16 mouse cellular contexts compared by ENCODE assay signal in the genomic region with DNA sequence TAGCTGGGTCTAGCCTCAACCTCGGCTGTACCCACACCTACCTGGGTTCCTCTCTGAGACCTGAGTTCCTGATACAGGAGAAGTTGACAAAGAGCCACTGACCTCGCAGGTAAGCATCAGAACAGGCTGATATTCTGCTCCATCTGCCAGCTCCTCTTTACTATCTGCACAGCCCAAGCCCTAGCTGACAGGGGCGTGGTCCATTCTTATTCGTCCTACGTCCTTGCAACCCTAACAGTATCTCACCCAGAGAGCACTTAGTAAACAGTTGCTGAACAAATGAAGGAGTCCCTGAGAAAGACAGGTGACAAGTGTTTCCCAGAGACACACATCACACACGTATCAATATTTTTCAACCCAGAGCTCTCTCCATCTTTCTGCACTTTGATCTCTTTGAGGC. TPM values are rescaled to one million over a fixed set of nuclear protein-coding genes. Genes with fewer than 3 reads are reported as not detected.
"Had no signal": no experiment of that assay in that cellular context is flagged by ENCODE, and none has a peak within 500 bp of the region (broad histone marks: within the 10 kb centered on the region; RNA-seq: fewer than 3 reads in every experiment).

No protein-coding gene starts in this region.

- H3K27me3 ChIP-seq: limb, embryonic 13.5 days had no signal

- H3K4me3 ChIP-seq: layer of hippocampus, adult 2 months; limb, embryonic 13.5 days; midbrain, embryonic 10.5 days; myocyte had no signal

- H3K4me2 ChIP-seq: limb, embryonic 13.5 days had no signal

- H3K27ac ChIP-seq: layer of hippocampus, adult 2 months; limb, embryonic 13.5 days; midbrain, embryonic 10.5 days had no signal

- DNase-seq: kidney, adult 18-20 months; kidney, postnatal 10 days; kidney, postnatal 4 days; left cerebral cortex, postnatal 4 days; lung, adult 18-20 months; midbrain, embryonic 14.5 days; right cerebral cortex, postnatal 4 days; thymus, postnatal 36 days had no signal

- H3K9ac ChIP-seq: limb, embryonic 13.5 days had no signal

- H3K9me3 ChIP-seq: limb, embryonic 13.5 days; midbrain, embryonic 10.5 days had no signal

RNA-seq across cellular contexts. Expression of a gene that starts 46.4 kb away (rescaled TPM):
- total RNA-seq: layer of hippocampus, adult 2 months; layer of hippocampus, postnatal 10 days; left cerebral cortex, postnatal 4 days; neutrophil, adult 5-6 weeks had no signal
- polyA plus RNA-seq: midbrain, embryonic 10.5 days; myocyte; neural tube, embryonic 11.5 days; spleen, adult 2 months had no signal
